Mouse (Mus musculus) liver, embryonic 14.5 days (tissue): ENCODE data around the gene Shroom3. TPM values are rescaled to one million over a fixed set of nuclear protein-coding genes. Genes with fewer than 3 reads are reported as not detected.

Source experiments
- ATAC-seq: fragments of 200-750 bp; cut with Nextera tagmentation; 2 replicates; pipeline ENCODE4 v1.8.0; 2017; ENCODE audit warnings: moderate number of reproducible peaks, mild to moderate bottlenecking, moderate library complexity; ENCODE audit not compliant: insufficient read depth
- DNase-seq, 3 experiments: peaks; one replicate each; pipeline ENCODE4 v3.0.0-alpha.2; 2012 to 2013; ENCODE audit warnings: low read depth in 3 of 3, low spot score in 3 of 3
- H3K27ac ChIP-seq: fragments of 300-500 bp; sonication (generic); 2 replicates; pipeline ENCODE4 v1.5.1; 2014; ENCODE audit warnings: moderate library complexity, mild to moderate bottlenecking, control low read depth, inconsistent platforms
- H3K27me3 ChIP-seq: fragments of 300-500 bp; sonication (generic); 2 replicates; pipeline ENCODE4 v1.6.1; 2014; ENCODE audit warnings: mild to moderate bottlenecking, low read length, moderate library complexity; ENCODE audit not compliant: control insufficient read depth, insufficient read depth
- H3K36me3 ChIP-seq: fragments of 300-500 bp; sonication (generic); replicated peaks from 2 replicates; pipeline ENCODE4 v1.6.1; 2014; ENCODE audit warnings: low read depth; ENCODE audit not compliant: control insufficient read depth, insufficient read depth
- H3K4me1 ChIP-seq, 2 experiments: fragments of 200-500 bp in 1 of 2; fragments of 300-500 bp in 1 of 2; sonication (generic) in 1 of 2; replicated peaks; 2 replicates each; pipeline ENCODE4 v1.6.1; 2012 to 2014; ENCODE audit warnings: antibody characterized with exemption in 1 of 2, inconsistent platforms in 1 of 2, low read length in 1 of 2; ENCODE audit not compliant: control insufficient read depth in 2 of 2, insufficient read depth in 2 of 2
- H3K4me2 ChIP-seq: fragments of 300-500 bp; sonication (generic); 2 replicates; pipeline ENCODE4 v1.6.1; 2014; ENCODE audit warnings: low read depth, mild to moderate bottlenecking, control low read depth, moderate library complexity
- H3K4me3 ChIP-seq, 2 experiments: fragments of 200-500 bp in 1 of 2; fragments of 300-500 bp in 1 of 2; sonication (generic) in 1 of 2; 2 replicates each; pipeline ENCODE4 v1.5.1; 2012 to 2014; ENCODE audit warnings: low read depth in 2 of 2, low read length in 2 of 2, mild to moderate bottlenecking in 2 of 2, control low read depth in 1 of 2, inconsistent platforms in 1 of 2, moderate library complexity in 1 of 2; ENCODE audit not compliant: insufficient read depth in 1 of 2
- H3K9ac ChIP-seq: fragments of 300-500 bp; sonication (generic); replicated peaks from 2 replicates; pipeline ENCODE4 v1.6.1; 2014; ENCODE audit warnings: mild to moderate bottlenecking, control low read depth, moderate library complexity
- H3K9me3 ChIP-seq: fragments of 300-500 bp; sonication (generic); 2 replicates; pipeline ENCODE4 v1.6.1; 2016; ENCODE audit warnings: low read length, mixed read lengths; ENCODE audit not compliant: control insufficient read depth
- CTCF ChIP-seq: IDR thresholded peaks from 2 replicates; pipeline ENCODE4 v1.5.1; 2016; ENCODE audit warnings: antibody characterized with exemption, low read depth, control low read depth
- EP300 ChIP-seq: IDR thresholded peaks from 2 replicates; pipeline ENCODE4 v1.6.1; 2016; ENCODE audit warnings: antibody characterized with exemption, low read depth
- WGBS: fragments of 180-500 bp; shearing (Covaris S2); extraction: QIAGEN DNeasy Blood & Tissue Kit; methylation state at CpG from one replicate; pipeline ENCODE4 v1.1.7; 2014; ENCODE audit not compliant: insufficient replicate concordance; 5-methylcytosine and 5-hydroxymethylcytosine counted together
- polyA plus RNA-seq, 2 experiments: library from polyadenylated mRNA; depleted of rRNA in 1 of 2; stranded (reverse) in 1 of 2; unstranded in 1 of 2; fragments of >200 nt; fragmentation: Nextera tagmentation in 1 of 2; extraction: Ambion mirVana in 1 of 2; gene quantifications; 2 replicates each; pipeline versions ENCODE4 v1.2.1 to v1.2.3; 2012 to 2014

Shroom3 gene
- polyA plus RNA-seq, 2 experiments: 0.11 to 0.30 TPM

GRCm38 (mm10) chr5:92897766-92898745, 214.8 kb downstream of the Shroom3 start:
- Histone ChIP-seq H3K9me3 (no peaks in the 10 kb centered on the region), H3K27me3 (peaks cover 16% of the 10 kb centered on the region), H3K4me1 (no peaks in the 10 kb centered on the region; a peak in 1 of 4 replicates), H3K36me3 (no peaks in the 10 kb centered on the region), H3K4me2 (peak overlapping the region; percentile 56), H3K4me3 (peak overlapping the region; percentile 52 to 55), H3K27ac (no peak overlapping the region), H3K9ac (no peak overlapping the region; the same call in 1 of the 2 replicates)
- no peak for TF ChIP-seq CTCF
- no peak for TF ChIP-seq EP300
- DNase-seq (peak; percentile 24 to 33 (median 30)), ATAC-seq (peak; percentile 84)
- under 1% methylated on average over 92 of the region's 96 CpGs for WGBS

- DNase-seq (no peak), ATAC-seq (no peak)
- Histone ChIP-seq H3K9me3 (no peaks in the 10 kb centered on the region), H3K27ac (no peak overlapping the region), H3K4me1 (no peaks in the 10 kb centered on the region; a peak in 1 of 4 replicates), H3K9ac (no peak overlapping the region), H3K27me3 (peaks cover 16% of the 10 kb centered on the region), H3K4me2 (no peak overlapping the region), H3K36me3 (no peaks in the 10 kb centered on the region), H3K4me3 (no peak overlapping the region)
- 34% methylated on average over 5 of the region's 5 CpGs for WGBS
- TF ChIP-seq CTCF (no peak), EP300 (no peak)
These were observed 217.2 kb downstream of the Shroom3 start for GRCm38 (mm10) chr5:92900470-92900869.

DNA sequence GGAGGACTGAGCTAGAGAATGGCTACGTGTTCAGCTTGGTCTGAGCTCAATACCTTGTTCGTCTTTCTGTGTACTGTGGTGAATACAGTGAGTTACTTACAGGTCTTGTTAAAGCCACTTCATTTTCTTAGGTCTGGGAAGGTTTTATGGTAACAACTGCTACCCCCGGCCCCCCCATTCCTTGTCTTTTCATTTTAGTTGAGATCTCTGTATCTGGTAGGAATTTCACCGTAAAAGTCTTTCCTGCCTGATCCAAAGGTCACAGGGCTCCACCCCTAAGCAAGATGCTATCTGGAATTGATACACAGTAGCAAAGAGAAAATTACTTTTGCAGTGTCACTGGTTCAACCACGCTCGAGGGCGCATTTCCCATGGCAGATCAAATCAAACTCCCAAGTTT, 218.6 kb downstream of the Shroom3 start:
- 31% methylated on average over 7 of the region's 7 CpGs for WGBS

GRCm38 (mm10) chr5:92905146-92905545, 221.9 kb downstream of the Shroom3 start:
- H3K27me3 ChIP-seq: no peaks in the 10 kb centered on the region
- DNase-seq (no peak), ATAC-seq (no peak)
- no peaks in the 10 kb centered on the region for H3K36me3 ChIP-seq
- WGBS: 54% methylated on average over 9 of the region's 9 CpGs
- no peak overlapping the region for H3K9ac ChIP-seq
- TF ChIP-seq EP300 (no peak), CTCF (no peak)
- H3K9me3 ChIP-seq: no peaks in the 10 kb centered on the region
- no peak overlapping the region for H3K4me2 ChIP-seq
- no peak overlapping the region for H3K27ac ChIP-seq
- H3K4me1 ChIP-seq: no peaks in the 10 kb centered on the region; a peak in 1 of 4 replicates
- H3K4me3 ChIP-seq: no peak overlapping the region

More for the DNA sequence above, 218.6 kb downstream of the Shroom3 start:
- Histone ChIP-seq H3K36me3 (no peaks in the 10 kb centered on the region), H3K4me1 (no peaks in the 10 kb centered on the region; a peak in 1 of 4 replicates), H3K27ac (no peak overlapping the region), H3K9me3 (no peaks in the 10 kb centered on the region), H3K9ac (no peak overlapping the region), H3K27me3 (peaks cover 16% of the 10 kb centered on the region), H3K4me2 (no peak overlapping the region), H3K4me3 (no peak overlapping the region)
- DNase-seq (no peak), ATAC-seq (no peak)
- TF ChIP-seq CTCF: no peak
- TF ChIP-seq EP300: no peak

DNA sequence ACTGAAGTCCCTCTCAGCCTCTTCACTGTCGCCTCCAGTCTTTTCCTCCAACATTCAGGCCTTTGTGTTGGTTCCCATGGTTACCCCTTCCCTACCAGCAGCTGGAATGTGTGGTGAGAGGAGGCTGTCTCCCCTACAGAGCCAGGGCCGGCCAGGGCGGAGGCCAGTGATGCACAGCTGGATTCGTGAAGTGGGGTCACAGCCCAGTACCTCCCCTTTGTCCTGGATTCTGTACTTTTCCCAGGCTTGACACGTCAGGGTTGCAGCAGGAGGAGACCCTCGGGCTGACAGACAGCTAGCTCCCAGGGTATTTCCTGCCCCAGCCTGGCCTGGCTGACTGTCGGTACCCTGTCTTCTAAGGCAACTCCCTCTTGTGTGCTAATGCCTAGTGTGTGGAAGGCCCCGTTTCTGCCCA, 222.4 kb downstream of the Shroom3 start:
- no peak for TF ChIP-seq CTCF
- no peak for TF ChIP-seq EP300
- ATAC-seq: no peak
- Histone ChIP-seq H3K4me1 (no peaks in the 10 kb centered on the region; a peak in 1 of 4 replicates), H3K4me2 (no peak overlapping the region), H3K27me3 (no peaks in the 10 kb centered on the region), H3K9ac (no peak overlapping the region), H3K27ac (no peak overlapping the region), H3K4me3 (no peak overlapping the region), H3K36me3 (no peaks in the 10 kb centered on the region), H3K9me3 (no peaks in the 10 kb centered on the region)
- WGBS: 37% methylated on average over 8 of the region's 8 CpGs
- DNase-seq: no peak
